Mouse (Mus musculus): ENCODE measurements at regions not wholly inside any gene's neighbourhood (a gene's known extent, or its start where the extent isn't known, plus 50 kb on each side); places are given as distances from the start of the nearest gene placed in this dataset.
A peak's percentile ranks its signal among the peaks of the same experiment; 100 is the strongest.

DNA sequence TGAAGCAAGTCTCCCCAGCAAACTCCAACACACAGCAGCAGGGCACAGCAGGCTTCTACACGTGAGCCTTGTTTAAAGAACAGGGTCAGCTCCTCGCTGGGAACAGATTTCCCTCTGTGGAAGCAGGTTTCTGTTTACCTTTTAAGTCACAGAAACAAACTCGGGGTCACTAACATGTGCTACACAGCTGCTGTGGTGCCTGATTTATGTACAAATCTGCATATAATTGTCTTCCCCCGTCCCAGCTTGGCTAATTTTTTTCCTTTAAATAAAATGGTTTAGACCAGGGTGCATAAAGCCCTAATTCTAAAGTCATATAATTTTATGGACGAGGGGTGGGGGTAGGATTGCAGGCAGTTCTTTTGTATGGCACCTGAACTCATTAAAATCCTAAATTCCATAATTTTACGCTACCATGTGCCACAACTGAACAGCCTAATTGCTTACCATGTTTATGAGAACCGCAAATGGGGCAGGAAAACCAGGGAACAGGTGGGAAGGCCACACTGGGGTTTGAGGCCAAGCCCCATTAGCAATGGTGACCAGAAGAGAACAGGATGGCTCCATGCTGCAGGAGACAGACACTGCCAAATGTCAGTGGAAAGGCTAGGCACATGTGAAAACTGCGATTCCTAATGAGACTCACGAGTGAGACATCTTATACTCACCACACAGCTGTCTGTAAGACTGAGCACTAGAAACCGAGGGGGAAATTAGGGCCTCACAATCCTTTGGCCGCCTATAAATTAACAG, 258.8 kb upstream of the Clint1 start:
- DNase-seq (ENCODE audit: low spot score in 2 of 2), result no peak
- intact Hi-C loops (cut with DNase I), result no loop called here

DNA sequence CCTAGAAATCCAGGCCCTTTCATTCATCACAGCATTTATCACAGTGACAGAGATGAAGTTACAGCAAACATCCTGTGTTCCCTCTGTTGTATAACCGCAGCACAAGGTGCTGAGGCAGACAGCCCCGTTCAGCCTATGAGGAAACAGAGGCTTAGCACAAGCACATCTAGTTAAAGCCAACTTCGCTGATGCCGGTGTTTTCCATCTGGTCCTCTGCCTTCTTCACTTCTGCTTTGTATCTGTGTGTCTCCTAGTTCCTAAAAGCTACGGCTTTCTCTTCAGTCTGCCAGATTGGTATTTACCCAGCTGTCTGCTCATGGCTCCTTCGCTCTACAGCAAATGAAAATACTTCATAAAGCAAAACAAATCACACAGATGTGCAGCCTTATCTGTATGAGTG, 256.5 kb upstream of the Clint1 start:
- peak; percentile 21 to 26 for DNase-seq (ENCODE audit: low spot score in 2 of 2)
- intact Hi-C loops (cut with DNase I), result no loop called here

DNA sequence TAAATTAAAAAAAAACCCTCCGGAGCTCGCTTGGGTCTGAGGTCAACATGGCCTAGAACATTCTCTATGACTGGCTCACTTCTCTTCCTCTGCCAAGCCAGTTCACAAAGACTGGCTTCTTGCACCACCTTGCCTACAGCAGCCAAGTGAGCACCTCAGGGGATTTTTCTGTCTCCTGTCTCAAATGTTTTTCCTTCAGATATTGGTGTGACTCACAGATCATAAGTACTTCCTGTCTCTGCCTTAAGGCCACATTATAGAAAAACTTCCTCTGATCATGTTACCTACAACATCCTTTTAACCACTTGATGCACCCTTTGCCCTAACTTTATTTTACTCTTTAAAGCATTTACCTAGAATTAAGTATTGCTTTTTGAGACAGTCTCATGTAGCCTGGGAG, 230.0 kb upstream of the Clint1 start:
- intact Hi-C loops (cut with DNase I), result no loop called here
- DNase-seq (ENCODE audit: low spot score in 2 of 2), result no peak

DNA sequence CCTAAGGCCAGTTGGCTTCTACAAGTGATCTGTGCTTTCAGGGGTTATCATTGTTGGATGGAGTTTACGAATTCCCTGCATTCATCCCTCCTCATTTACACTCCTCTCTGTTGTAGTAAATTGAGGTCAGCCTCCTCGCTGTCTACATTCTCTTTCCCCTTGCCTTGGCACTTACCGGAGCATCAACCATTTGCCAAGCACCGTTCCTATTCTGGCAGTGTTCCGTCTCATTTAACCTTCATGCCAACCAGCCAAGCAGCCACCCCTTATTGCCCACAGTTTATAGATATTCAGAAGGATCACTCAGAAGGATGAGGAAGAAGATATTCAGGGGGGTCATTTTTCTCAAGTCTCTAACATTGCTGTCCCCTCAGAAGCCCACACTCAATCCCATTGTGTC, 229.2 kb upstream of the Clint1 start:
- DNase-seq (ENCODE audit: low spot score in 2 of 2), result no peak
- intact Hi-C loops (cut with DNase I), result no loop called here

DNA sequence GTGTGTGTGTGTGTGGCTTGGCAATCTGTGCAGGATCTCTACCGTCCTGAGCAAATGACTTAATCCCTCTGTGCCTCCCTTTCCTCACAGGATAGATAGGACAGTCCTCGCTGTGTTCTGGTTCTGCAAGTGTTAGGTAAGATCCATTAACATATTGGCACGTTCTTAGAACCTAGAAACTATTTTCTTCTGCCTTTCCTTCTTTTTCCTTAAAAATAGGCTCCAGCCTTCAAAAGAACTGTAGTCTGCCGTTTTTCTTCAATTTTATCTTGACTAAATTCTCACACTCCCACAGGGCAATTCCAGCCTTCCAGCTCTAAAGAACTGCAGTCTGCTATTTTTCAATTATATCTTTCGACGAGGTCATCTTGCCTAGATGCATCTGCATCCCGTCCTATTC, 227.6 kb upstream of the Clint1 start:
- intact Hi-C loops (cut with DNase I), result no loop called here
- DNase-seq (ENCODE audit: low spot score in 2 of 2), result peak in 1 of 2 experiments; percentile 48

DNA sequence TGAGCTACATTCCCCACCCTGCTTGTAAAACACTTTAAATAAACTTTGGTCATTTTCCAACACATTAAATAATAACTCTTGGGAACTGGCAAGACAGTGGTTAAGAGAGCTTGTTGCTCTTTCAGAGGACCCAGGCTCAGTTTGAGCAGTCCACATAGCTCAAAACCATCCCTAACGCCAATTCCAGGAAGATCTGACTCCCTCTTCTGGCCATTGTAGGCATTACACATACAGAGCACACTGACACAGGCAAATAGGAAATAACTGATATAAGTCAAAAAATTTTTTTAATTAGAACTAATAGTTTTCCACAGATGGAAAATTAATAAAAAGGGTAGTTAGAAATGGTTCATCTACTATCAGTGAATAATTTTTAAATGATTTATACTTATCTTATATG, 222.6 kb upstream of the Clint1 start:
- intact Hi-C loops (cut with DNase I), result loop anchor here (5.0 kb wide), 1 partner anchor 322 kb away; no protein-coding TSS in a partner anchor

DNA sequence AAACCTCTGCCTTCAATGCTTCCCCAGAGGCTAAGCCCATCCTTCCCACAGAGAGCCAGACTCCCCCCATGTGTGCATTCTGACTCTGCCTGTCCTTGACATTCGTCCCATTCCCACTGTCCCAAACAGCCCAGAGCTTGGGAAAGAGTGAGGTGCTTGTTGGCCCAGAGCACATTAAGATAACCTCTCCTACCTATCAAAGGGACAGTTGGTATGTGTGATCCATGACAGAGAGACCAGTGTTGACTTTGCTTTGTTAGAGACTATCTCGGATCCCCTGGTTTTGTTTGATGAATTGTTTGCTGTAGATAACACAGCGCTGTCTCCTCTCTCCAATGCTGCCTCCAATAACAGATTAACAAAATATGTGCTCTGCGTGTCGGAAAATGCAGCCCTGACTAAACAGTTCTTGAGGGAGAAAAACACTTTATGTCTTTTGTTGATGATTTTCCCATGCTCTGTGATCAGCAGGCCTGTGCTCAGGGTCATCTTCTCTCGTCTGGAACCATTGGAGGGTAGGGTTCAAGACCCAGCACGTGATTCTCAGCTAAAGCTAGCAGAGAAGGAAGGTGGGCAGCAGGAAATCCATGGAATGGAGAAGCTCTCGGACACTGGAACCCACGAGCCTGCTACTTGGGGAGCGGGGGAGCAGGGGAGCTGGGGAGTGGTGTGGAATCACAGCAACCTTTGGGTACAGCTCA, 217.2 kb upstream of the Clint1 start:
- intact Hi-C loops (cut with DNase I), result no loop called here

More for the DNA sequence above, 222.6 kb upstream of the Clint1 start:
- no peak for DNase-seq (ENCODE audit: low spot score in 2 of 2)

DNA sequence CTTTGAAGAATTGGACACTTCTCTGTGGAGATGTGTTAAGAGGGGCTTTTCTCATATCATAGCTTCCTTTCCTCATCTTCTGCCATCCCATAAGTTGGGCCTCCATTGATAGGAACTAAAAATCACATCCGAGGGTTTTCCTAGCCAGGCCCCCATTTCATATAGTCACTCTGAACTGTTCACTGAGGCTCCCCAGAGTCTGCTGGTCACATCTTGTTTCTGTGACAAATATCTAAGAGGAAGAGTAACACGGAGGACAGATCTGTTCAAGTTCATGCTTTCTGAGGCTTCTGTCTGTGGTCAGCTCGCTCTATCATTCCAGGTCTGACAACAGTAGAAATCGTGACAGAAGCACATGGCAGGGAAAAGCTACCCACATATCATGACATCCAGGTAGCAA, 216.0 kb upstream of the Clint1 start:
- no peak for DNase-seq (ENCODE audit: low spot score in 2 of 2)
- intact Hi-C loops (cut with DNase I), result no loop called here

More for the DNA sequence above, 217.2 kb upstream of the Clint1 start:
- no peak for DNase-seq (ENCODE audit: low spot score in 2 of 2)

DNA sequence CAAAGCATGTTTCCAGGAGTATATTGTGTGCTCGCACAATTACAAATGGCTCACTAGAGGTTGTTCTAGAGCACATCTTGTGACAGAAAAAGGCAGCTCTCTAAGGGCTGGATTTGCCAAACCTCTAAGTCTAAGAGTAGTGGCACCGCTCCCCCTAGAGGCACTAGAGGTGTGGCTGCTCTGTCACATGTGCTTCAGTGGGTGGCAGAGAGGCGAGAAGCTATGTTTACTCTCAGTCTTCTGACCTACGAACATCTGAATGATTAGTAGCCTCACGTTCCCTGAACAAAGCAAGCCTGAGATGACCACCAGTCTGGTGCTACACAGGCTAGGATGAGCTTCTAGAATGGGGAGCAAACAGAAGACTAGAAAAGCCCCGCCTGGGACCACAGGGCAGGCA, 212.6 kb upstream of the Clint1 start:
- DNase-seq (ENCODE audit: low spot score in 2 of 2), result peak in 1 of 2 experiments; percentile 14
- intact Hi-C loops (cut with DNase I), result no loop called here

DNA sequence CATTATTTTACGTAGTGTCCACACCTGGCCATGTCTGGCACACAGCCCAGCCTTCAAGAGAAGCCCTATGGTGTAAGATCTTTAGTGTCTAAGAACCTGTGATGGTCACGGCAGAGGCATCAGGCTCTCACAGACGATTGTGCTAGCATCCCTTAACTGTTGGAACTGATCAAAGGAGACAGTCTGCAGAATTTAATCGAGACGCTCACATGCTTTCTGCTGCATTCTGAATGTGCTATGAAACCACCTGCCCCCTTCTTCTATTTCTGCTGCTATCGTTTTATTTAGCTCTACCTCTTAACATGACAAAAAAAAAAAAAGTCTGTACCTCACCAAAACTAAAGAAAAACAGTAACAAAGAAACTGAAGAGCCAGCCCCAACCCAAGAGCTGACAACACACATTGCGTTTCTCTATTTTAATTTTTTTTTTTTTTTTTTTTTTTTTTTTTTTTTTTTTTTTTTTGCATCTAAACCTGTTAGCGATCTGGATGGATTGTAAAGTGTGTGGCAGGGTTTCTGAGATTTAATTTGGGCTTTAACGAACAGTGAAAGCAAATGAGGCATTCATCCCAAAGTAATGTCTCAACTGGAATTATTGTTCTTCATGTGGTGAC, 209.6 kb upstream of the Clint1 start:
- DNase-seq (ENCODE audit: low spot score in 2 of 2), result peak; percentile 7 to 42
- intact Hi-C loops (cut with DNase I), result no loop called here

DNA sequence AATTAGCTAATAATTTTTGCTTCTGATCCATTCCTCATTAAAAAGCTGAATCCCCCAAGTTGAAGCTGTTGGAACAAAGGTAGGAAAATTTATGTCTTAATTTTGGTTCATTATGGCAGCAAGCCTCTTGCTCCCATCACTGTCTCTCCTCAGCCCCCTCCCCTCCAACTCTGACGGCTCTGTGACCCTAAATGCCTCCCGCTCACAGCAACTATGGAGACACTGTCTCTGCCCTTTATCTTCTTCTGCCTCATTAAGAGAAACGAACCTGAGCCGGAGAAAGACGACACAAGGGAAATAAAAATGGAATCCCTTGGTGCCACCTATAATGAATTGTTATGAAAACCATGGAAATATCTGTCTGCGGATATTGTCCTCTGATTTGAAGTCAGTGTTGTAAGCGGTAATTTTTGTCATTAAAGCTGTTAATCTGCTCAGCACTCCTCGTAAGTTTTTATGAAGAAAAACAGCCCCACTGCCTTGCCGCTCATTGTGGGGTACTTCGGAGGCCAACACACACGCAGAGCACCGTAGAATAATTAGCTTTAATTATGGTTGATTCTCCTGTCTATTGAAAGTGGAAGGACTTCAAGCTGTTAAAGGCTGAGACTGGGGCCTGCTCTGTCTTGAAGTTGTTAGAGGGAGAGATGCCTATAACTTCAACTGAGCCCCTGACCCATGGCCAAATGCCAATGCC, 208.1 kb upstream of the Clint1 start:
- no peak for DNase-seq (ENCODE audit: low spot score in 2 of 2)
- intact Hi-C loops (cut with DNase I), result no loop called here

DNA sequence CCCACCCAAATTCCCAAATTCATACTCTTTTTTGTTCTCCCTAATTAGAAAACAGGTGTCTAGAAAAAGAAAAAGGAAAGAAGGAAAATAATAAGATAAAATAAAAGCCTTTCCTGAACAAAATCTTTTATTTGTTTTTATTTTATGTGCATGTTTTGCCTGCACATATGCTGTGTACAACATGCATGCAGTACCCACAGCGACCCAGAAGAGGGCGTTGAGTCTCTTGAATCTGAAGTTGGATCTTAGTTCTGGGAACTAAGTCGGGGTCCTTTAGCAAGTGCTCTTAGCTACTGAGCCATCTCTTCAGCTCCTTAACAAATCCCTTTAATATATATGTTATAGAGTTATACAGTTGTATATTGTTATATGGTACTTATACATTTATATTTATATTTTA, 206.0 kb upstream of the Clint1 start:
- intact Hi-C loops (cut with DNase I), result no loop called here

DNA sequence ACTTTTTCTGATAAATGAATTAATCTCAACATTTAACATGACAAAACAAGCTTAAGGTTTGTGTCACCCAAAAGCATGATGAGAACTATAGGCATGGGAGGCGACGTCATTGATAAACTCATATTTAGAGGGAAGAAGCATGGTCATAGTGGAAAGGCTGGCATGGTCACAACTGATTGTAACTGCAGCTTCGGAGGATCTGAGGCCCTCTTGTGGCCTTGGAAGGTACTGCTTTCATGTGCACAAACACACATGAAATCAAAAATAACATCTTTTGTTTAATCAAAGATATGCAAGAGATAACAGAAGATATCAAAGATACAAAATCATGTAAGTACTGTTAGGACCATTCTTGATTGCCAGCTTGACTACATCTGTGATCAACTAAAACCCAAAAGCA, 204.0 kb upstream of the Clint1 start:
- intact Hi-C loops (cut with DNase I), result no loop called here
- peak in 1 of 2 experiments; percentile 20 for DNase-seq (ENCODE audit: low spot score in 2 of 2)

More for the DNA sequence above, 206.0 kb upstream of the Clint1 start:
- DNase-seq (ENCODE audit: low spot score in 2 of 2), result no peak

DNA sequence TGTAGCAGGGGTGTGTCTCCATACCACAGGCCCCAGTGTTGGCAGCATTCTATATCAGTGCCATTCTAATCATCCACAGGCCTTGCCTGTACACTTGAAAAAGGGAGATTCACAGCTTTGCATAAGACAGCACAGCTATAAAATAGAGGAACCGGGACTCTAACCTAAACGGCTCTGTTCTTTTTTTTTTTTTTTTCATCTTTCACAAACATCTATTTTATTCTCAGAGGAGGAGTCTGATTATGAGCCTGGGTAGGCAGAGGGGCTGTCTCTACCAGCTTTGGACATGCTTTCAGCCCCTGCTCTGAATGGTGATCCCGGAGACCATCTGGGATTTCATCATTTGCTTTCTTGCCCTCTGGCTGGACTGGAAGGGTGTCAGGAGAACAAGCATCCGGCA, 195.6 kb upstream of the Clint1 start:
- intact Hi-C loops (cut with DNase I), result no loop called here
- no peak for DNase-seq (ENCODE audit: low spot score in 2 of 2)

DNA sequence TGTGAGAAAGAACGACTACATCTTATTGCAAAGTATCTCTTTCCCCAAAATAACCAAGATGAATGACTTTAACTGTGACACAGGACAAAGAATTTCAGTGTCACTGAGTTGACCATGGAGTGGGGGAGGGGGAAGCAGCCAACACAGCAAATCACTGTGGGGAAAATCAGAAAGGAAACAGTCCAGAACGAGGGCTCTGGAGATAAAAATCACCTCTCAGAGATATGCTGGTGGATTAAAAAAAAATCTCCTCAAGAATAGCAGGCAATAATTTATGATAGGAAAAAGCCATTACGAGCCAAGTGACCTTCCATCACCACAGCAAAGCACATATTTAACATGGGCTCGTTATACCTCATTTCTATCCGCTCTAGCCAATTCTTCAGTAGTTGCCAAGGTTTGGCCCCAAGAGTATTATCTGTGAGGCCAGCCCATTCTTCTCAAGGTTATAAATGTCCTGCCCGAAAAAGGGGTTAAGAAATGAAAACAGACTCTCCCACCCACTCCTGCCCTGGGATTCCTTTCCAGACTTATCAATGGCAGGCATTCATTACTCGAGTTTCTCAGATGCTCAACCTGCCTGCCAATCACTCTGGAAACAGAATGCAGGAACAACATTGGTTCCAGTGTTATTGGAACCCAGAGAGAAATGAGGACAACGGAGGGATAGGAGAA, 181.6 kb upstream of the Clint1 start:
- intact Hi-C loops (cut with DNase I), result loop anchor here (10.0 kb wide), 1 partner anchor 1055 kb away; the partner anchor contains the start of gene Ebf1
- no peak for DNase-seq (ENCODE audit: low spot score in 2 of 2)

DNA sequence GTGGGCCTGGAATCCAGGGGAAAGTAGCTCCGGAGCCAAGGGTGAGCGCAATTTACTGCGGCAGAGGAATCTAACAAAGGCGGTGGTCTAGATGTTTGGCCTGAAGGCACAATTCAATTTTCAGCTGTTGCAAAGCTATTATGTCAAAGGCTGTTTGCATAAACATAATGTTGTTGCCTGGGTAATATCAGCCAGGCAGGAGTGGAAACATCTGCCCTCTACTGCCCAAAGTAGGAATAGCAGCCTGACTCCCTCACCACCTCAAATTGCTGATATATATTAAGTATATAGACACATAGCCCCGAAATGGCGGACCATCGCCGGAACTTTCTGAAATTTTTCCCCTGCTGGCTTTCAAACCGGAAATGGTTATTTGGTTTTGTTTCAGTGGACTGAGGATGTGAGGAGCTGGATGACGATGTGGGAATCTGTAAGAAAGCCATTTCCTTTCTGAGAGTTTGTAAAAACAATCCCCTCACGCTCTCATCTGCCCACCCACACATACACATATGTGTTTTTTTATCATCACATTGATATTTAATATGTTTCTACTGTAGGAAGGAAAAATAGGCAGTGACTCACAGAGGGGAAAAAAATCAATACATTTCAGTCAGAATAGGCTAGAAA, 173.1 kb upstream of the Clint1 start:
- DNase-seq (ENCODE audit: low spot score in 2 of 2), result peak; percentile 66 to 80
- intact Hi-C loops (cut with DNase I), result loop anchor here (10.0 kb wide), 1 partner anchor 1064 kb away; the partner anchor contains the start of gene Ebf1

DNA sequence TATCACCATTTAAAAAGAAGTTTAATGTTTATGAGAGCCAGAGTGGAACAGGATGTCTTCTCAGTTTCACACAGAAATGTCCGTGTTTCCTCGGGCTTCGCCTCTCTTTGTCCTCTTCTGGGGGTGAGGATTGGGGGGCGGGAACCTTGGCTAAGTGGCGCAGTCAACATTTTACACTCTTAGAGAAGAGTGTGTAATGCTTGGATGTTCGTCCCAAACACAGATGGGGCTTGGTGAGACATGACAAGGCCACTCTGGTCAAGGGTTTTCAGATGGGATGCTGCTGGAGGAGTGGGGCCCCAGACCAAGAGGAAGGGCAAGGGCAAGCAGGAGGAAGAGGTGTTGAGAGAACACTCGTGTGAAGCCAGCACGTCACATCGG, 172.6 kb upstream of the Clint1 start:
- intact Hi-C loops (cut with DNase I), result loop anchor here (10.0 kb wide), 1 partner anchor 1064 kb away; the partner anchor contains the start of gene Ebf1
- no peak for DNase-seq (ENCODE audit: low spot score in 2 of 2)

DNA sequence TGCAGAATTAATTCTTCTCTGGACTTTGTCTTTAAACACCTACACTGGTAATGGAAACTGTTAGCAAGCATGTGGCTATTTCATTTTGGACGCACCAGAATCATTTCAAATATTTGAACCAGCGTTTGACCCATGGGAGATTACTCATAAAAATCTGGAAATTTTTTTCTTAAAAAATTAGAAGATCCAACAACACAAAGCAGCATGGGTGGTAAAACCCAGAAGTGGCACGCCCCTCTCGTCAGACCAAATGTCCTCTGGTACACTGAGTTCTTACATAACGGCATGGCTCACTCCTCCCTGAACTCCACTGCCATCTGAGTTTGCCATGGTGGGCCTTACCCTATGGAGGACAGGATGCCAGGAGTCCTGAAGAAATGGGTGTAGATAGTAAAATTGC, 166.3 kb upstream of the Clint1 start:
- DNase-seq (ENCODE audit: low spot score in 2 of 2), result no peak
- intact Hi-C loops (cut with DNase I), result no loop called here

DNA sequence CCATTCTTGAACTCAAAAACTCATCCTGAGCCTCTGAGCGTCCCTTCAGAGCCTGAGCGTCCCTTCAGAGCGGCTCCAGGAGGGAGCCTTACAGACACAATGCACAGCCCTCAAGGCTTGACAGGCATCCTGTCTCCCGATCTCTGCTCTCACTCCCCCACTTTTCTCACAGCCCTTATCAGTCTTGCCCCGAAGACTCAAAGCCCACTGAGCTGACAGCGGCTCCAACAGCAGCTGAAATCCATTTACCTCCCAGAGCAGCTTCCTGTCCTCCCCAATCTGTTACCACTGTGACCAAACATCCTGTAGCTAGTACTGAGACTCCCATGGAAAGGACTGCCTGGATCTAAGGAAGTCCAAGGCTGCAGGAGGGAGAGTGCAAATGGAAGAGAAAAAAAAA, 158.6 kb upstream of the Clint1 start:
- intact Hi-C loops (cut with DNase I), result no loop called here
- DNase-seq (ENCODE audit: low spot score in 2 of 2), result no peak
